Mouse (Mus musculus) heart, postnatal 4 days (tissue): Measurements from ENCODE around the gene Mall. TPM values are rescaled to one million over a fixed set of nuclear protein-coding genes. Genes with fewer than 3 reads are reported as not detected.

ENCODE experiments used
- DNase-seq: peaks from one replicate; pipeline ENCODE4 v3.0.0; 2021
- total RNA-seq, 2 experiments: library from RNA; stranded (reverse); gene quantifications; 2 replicates each; pipeline ENCODE4 v1.2.3; 2021

Mall gene
- total RNA-seq, 2 experiments from 2014 or later: 15.5 to 17.0 TPM

GRCm38 (mm10) chr2:127728661-127729450 is 876 bp downstream of the Mall start:
- DNase-seq: peak; percentile 34

DNA sequence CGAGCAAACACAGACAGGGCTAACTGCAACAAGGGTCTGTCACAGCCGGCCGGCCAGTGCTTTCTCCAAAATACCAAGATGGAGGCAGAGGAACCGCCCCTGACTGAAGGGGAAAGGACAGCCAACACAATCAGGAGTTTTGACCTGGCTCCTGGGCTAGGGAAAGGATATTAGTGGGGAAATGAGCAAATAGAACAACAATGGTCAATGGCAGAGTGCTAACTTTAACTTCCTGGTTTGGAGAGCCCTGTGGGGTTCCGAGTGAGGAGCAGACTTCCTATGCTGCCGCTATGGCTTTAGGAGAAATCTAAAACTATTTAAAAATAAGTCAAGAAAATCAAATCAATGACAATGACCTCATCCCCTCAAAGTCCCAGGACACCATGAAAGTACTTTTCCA is 1.6 kb downstream of the Mall start:
- DNase-seq: no peak

- peak; percentile 14 for DNase-seq
These were observed 6.5 kb downstream of the Mall start for GRCm38 (mm10) chr2:127723193-127723592.

DNA sequence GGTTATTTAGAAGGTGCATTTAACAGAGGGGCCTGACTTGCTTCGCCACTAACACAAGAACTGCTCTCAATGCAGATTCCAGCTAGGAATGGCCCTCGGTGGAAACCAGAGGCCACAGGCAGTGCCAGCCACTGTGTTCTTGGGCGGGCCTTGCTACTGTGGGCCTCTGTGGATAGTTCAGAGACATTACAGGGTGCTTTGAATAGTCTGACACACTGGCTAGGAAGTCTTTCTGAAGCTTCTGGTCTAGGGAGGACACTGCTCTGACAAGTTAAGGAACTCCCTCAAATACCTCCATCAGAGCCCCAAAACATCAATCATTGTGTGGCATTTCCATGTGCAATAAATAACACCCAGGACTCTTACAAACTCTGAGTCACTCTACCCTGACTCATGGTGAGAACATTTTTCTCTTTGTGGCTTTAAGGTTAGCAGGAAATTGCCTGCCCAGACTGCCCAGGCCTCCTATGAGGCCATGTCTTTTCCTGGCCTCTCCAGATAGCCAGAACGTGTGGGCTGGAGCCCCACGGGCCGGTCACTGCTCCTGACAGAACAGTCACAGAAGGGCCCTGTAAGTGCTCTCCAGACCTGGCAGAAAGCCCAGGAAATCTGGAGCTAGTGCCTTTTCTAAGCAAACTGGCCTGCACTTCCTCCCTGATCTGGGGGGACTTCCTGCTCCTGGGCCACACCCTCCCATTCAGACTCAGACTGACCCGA is 7.4 kb downstream of the Mall start:
- DNase-seq: peak; percentile 95

DNA sequence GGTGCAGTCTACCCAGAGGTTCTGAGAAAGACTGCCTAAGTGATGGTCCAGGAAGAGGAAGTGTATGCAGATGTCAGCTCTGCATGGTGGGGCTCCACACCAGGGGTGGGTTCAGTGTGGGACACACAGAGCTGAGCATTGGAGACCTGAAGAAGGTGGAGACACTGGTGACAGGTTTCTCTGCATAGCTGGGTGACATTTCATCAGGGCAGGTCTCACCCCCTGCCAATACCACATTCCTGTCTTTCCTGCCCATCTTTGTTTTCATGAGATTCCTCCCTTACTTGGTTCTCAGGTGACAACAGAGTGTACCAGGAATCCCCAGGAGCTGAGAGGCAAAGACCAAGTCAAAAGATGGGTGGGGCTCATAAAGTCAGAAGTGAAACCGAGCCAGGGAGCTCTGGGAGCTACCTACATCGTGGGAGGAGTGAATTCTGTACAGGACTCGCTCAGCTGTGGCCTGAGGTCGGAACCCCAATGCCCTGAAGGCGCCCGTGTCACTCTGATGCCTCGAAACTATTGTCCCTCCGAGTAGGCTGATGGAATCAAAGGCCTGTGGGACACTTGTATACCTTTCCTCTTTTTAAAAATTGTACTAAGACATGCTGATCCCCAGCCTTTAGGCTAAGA is 10.8 kb downstream of the Mall start:
- no peak for DNase-seq

GRCm38 (mm10) chr2:127714726-127715125 is 15.0 kb downstream of the Mall start:
- no peak for DNase-seq

DNA sequence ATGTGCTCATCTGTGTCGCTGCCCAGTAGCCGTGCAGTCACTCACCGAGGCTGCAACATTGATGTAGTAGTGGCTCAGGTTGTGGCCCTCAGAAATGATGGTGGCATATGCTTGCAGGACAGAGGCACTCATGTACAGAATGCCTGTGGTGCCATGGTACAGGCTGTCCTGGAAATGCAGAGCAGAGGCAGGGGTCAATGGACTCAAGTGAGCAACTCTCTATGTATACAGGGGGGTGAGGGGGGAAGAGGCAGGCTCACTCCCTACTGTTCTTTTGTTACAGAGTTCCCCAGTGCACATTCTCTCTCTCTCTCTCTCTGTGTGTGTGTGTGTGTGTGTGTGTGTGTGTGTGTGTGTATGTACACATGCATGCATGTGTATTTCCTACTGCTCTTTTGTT is 20.9 kb downstream of the Mall start:
- no peak for DNase-seq

- no peak for DNase-seq
These were observed 21.7 kb downstream of the Mall start for GRCm38 (mm10) chr2:127708060-127708459.

DNA sequence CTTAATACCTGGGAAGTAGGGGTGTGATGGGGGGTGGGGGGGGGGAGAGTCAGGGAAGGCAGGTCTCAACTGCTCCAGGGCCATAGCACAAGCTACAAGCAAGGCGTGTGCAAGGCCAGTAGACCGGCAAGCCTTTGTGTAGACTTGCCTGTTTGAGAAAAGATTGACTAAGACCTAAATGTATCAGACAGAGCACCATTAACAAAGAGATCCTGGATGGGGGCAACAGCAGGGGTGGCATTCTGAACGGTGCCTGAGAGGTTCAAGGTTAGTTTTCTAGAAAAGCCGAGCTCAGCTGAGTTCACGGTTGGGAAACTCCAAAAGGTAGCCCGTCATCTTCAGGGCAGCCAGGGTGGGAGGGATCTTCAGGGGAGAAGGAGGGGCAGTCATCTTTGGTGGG is 24.5 kb downstream of the Mall start:
- DNase-seq: no peak

DNA sequence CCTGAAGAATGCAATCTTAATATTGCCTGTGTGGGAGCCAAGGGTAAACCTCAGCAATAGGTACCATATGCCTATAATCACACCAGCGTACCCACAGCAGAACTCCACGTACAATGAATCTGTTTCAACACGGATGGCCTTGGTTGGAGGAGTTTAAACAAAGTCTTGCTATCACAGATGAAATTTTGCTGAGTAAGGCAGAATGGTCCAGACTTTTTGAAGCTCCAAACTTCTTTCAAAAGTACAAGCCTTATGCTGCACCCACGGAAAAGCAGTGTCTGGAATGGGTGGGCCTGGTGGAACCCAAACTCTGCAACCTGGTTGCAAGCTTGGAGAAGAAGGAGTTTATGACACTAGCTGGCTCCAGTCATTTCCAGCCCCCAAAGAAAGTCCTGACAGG is 40.5 kb downstream of the Mall start:
- no peak for DNase-seq

- DNase-seq: peak; percentile 72
These were observed 45.9 kb downstream of the Mall start for GRCm38 (mm10) chr2:127683687-127684331.

DNA sequence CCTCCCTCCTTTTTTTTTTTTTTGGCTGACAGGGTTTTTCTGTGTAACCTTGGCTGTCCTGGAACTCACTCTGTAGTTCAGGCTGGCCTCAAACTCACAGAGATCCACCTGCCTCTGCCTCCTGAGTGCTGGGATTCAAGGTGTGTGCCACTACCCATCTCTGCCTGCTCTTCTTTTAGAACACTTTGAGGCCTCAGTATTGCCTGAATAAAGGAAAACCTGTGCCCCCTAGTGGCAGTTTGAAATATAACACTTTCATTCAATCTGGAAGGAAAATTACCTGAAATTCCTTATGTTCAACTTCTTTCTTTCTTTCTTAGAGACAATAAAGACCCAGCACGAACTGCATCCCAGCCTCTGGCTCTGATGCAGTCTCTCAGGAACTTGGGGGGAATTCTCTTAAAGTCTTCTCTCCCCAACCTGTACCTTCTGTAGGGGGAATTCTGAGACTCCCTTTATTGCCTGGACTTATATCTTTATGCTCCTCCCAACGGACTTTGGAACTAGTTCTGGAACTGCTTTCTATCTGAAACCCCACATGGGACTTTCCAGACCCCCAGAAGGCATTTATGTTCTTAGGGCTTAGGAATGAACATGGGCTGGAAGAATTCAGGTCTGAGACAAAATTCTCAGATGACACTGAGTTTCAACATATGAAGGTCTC is 61.8 kb downstream of the Mall start:
- peak; percentile 22 for DNase-seq

- no peak for DNase-seq
These were observed 62.7 kb downstream of the Mall start for GRCm38 (mm10) chr2:127667015-127667414.

- no peak for DNase-seq
These were observed 67.0 kb downstream of the Mall start for GRCm38 (mm10) chr2:127662708-127663107.

GRCm38 (mm10) chr2:127656086-127656720 is 73.5 kb downstream of the Mall start, which contains the start of gene Mal:
TSS of gene Mal (minus strand) at chr2:127656695.
- DNase-seq: peak; percentile 43

- no peak for DNase-seq
These were observed 74.3 kb downstream of the Mall start for GRCm38 (mm10) chr2:127655419-127655818.

GRCm38 (mm10) chr2:127654786-127655185 is 74.9 kb downstream of the Mall start:
- DNase-seq: no peak
